Mouse (Mus musculus): ENCODE results near the gene Ptpn4. TPM values are rescaled to one million over a fixed set of nuclear protein-coding genes. Genes with fewer than 3 reads are reported as not detected.
A peak's percentile ranks its signal among the peaks of the same experiment; 100 is the strongest.

Ptpn4 gene
- polyA plus RNA-seq, 1 experiment from 2014 or later, result 3.7 TPM

GRCm38 (mm10) chr1:119852339-119852738 is 14.9 kb upstream of the Ptpn4 start:
- WGBS, result 77% methylated on average over 4 of the region's 4 CpGs
- ATAC-seq (ENCODE audit: extremely low read depth, insufficient number of reproducible peaks, low FRiP score, low TSS enrichment), result no peak
- H3K4me3 ChIP-seq, result no peak overlapping the region

GRCm38 (mm10) chr1:119849146-119849935 is 11.9 kb upstream of the Ptpn4 start:
- 85% methylated on average over 12 of the region's 12 CpGs for WGBS
- H3K9me3 ChIP-seq, result no peaks in the 10 kb centered on the region
- no peaks in the 10 kb centered on the region for H3K4me1 ChIP-seq
- H3K4me3 ChIP-seq, result no peak overlapping the region
- H3K9ac ChIP-seq, result no peak overlapping the region
- ATAC-seq (ENCODE audit: extremely low read depth, insufficient number of reproducible peaks, low FRiP score, low TSS enrichment), result no peak
- no peak overlapping the region for H3K4me2 ChIP-seq
- no peaks in the 10 kb centered on the region for H3K36me3 ChIP-seq
- H3K27me3 ChIP-seq (replicated peaks), result no peaks in the 10 kb centered on the region
- H3K27ac ChIP-seq (replicated peaks), result no peak overlapping the region

More at GRCm38 (mm10) chr1:119852339-119852738, 14.9 kb upstream of the Ptpn4 start:
- Histone ChIP-seq H3K9me3 (no peaks in the 10 kb centered on the region), H3K36me3 (no peaks in the 10 kb centered on the region), H3K27me3 (replicated peaks) (no peaks in the 10 kb centered on the region), H3K4me1 (no peaks in the 10 kb centered on the region), H3K4me2 (no peak overlapping the region), H3K9ac (no peak overlapping the region), H3K27ac (replicated peaks) (no peak overlapping the region)

DNA sequence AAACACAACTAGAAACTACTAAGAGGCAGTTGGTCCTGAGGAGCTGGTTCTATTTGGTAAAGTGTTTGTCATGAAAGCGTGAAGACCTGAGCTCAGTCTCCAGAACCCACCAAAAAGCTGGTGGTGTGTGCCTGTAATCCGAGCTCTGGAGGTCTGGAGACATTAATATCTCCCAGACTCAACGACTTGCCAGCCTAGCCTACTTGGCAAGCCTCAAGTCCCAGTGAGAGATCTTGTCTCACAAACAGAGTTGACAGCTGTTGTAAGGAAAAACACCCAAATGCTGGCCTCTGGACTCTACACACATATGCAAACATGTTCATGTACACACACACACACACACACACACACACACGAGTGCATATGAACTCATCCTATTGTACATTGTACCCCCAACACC is 7.9 kb upstream of the Ptpn4 start:
- H3K4me3 ChIP-seq, result no peak overlapping the region
- H3K4me2 ChIP-seq, result no peak overlapping the region
- H3K27ac ChIP-seq (replicated peaks), result no peak overlapping the region
- H3K27me3 ChIP-seq (replicated peaks), result no peaks in the 10 kb centered on the region
- no peak overlapping the region for H3K9ac ChIP-seq
- no peak for ATAC-seq (ENCODE audit: extremely low read depth, insufficient number of reproducible peaks, low FRiP score, low TSS enrichment)
- no peaks in the 10 kb centered on the region for H3K9me3 ChIP-seq
- WGBS, result 58% methylated on average over 4 of the region's 4 CpGs
- no peaks in the 10 kb centered on the region for H3K36me3 ChIP-seq
- H3K4me1 ChIP-seq, result no peaks in the 10 kb centered on the region

DNA sequence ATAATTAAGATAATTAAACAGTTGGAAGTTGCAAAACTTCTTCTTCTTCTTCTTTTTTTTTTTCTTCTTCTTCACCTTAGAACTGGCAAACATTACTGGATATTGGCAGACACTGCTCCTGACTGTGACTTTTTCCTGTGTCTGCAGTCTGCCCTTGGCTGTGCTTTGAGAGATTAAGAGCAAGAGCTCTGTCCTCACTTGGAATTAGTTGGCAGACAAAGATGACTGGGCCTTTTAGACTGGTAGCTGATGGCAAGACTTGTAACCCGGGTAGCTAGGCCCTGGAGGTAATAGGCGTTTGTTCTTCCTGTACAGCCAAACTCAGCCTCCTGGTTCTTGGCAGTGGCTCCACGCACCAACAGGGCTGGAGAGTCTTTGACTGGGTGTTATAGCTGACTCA is 5.7 kb upstream of the Ptpn4 start:
- Histone ChIP-seq H3K9ac (no peak overlapping the region), H3K9me3 (no peaks in the 10 kb centered on the region), H3K27ac (replicated peaks) (no peak overlapping the region), H3K27me3 (replicated peaks) (no peaks in the 10 kb centered on the region), H3K4me3 (no peak overlapping the region), H3K36me3 (no peaks in the 10 kb centered on the region), H3K4me2 (no peak overlapping the region), H3K4me1 (no peaks in the 10 kb centered on the region)
- ATAC-seq (ENCODE audit: extremely low read depth, insufficient number of reproducible peaks, low FRiP score, low TSS enrichment), result no peak
- 71% methylated on average over 3 of the region's 3 CpGs for WGBS

DNA sequence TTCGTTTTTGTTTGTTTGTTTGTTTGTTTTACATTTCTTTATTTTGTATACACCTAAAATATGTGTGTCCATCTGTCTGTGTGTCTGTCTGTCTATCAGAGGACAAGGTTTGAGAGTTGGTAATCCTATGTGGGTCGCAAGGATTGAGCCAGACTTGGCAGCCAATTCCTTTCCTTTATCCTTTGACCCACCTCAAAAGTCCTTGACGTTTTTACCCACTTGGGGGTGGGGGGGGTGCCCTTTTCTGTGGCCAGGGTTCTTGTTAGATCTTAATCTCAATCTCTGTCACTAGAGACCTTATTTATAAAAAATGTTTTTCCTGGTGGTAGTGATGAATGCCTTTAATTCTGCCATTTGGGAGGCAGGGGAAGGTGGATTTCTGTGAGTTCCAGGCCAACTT is 828 bp upstream of the Ptpn4 start:
- H3K4me3 ChIP-seq, result no peak overlapping the region
- no peaks in the 10 kb centered on the region for H3K27me3 ChIP-seq (replicated peaks)
- 40% methylated on average over 3 of the region's 3 CpGs for WGBS
- no peak overlapping the region for H3K27ac ChIP-seq (replicated peaks)
- no peaks in the 10 kb centered on the region for H3K9me3 ChIP-seq
- H3K4me2 ChIP-seq, result peak overlapping the region; percentile 77; the same call in 1 of the 2 replicates
- H3K4me1 ChIP-seq, result peaks cover 15% of the 10 kb centered on the region
- H3K36me3 ChIP-seq, result no peaks in the 10 kb centered on the region
- ATAC-seq (ENCODE audit: extremely low read depth, insufficient number of reproducible peaks, low FRiP score, low TSS enrichment), result no peak
- no peak overlapping the region for H3K9ac ChIP-seq

DNA sequence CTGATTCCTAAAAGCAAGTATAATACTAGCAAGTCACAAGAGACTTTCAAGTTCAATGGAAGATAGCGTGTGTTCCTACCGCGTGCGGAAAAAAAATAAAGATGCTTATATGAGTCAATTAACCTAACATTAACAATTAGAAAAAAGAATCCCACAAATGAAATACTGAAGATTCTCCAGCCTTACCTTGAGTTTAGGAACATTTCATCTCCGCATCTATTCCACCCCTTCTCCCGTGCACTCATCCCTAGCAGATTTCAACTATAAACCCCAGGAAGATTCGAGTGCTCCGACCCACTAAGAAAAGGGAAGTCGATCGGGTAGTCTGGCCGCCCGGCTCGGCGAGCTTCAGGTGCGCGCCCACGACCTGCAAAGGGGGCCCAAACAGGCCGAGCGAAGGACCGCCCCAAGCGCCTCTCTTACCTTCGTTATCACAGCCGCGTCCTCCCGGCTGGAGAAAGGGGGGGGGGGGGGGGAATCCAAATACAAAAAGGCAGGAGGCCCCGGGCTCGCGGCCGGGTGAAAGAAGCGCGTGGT is 866 bp downstream of the Ptpn4 start:
- WGBS, result 0% methylated on average over 31 of the region's 31 CpGs
- Histone ChIP-seq H3K27ac (replicated peaks) (peak overlapping the region; percentile 89), H3K4me3 (peak overlapping the region; percentile 97), H3K4me1 (peaks cover 15% of the 10 kb centered on the region), H3K9ac (peak overlapping the region; percentile 94), H3K4me2 (peak overlapping the region; percentile 77), H3K36me3 (no peaks in the 10 kb centered on the region), H3K27me3 (replicated peaks) (no peaks in the 10 kb centered on the region), H3K9me3 (no peaks in the 10 kb centered on the region)
- ATAC-seq (ENCODE audit: extremely low read depth, insufficient number of reproducible peaks, low FRiP score, low TSS enrichment), result no peak

GRCm38 (mm10) chr1:119835726-119836478 is 1.5 kb downstream of the Ptpn4 start:
- ATAC-seq (ENCODE audit: extremely low read depth, insufficient number of reproducible peaks, low FRiP score, low TSS enrichment), result no peak

GRCm38 (mm10) chr1:119828160-119828559 is 9.3 kb downstream of the Ptpn4 start:
- Histone ChIP-seq H3K9ac (no peak overlapping the region), H3K27me3 (replicated peaks) (no peaks in the 10 kb centered on the region), H3K36me3 (no peaks in the 10 kb centered on the region), H3K9me3 (no peaks in the 10 kb centered on the region), H3K4me1 (peaks cover 12% of the 10 kb centered on the region), H3K4me2 (no peak overlapping the region), H3K27ac (replicated peaks) (peak overlapping the region; percentile 77), H3K4me3 (no peak overlapping the region)
- ATAC-seq (ENCODE audit: extremely low read depth, insufficient number of reproducible peaks, low FRiP score, low TSS enrichment), result no peak; the same call in 1 of the 2 replicates
- WGBS, result 84% methylated on average over 1 of the region's 1 CpGs

More at GRCm38 (mm10) chr1:119835726-119836478, 1.5 kb downstream of the Ptpn4 start:
- Histone ChIP-seq H3K4me1 (peaks cover 15% of the 10 kb centered on the region), H3K27me3 (replicated peaks) (no peaks in the 10 kb centered on the region), H3K4me2 (peak overlapping the region; percentile 77), H3K4me3 (peak overlapping the region; percentile 97), H3K27ac (replicated peaks) (0 out of 2 replicates have a peak overlapping the region, but pooled peaks have one; percentile 89), H3K9ac (peak overlapping the region; percentile 94), H3K36me3 (no peaks in the 10 kb centered on the region), H3K9me3 (no peaks in the 10 kb centered on the region)
- WGBS, result 17% methylated on average over 9 of the region's 9 CpGs

DNA sequence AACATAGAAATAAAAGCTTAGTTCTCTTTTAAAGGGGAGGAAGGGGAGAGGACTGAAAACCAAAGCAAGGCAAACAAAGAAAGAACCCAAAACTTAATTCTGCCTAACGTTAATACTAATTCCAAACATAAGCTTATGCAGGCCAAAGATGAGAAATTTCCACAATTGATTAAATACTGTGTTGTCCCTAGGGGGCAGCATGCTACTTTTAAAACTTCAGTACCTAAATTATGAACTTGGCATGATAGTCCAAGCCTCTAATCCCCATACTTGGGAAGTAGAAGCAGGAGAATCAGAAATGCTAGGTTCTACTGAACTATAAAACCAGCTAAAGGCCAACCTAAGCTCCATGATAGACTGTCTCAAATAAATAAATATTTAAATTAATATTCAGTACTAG is 18.7 kb downstream of the Ptpn4 start:
- Histone ChIP-seq H3K36me3 (no peaks in the 10 kb centered on the region), H3K4me1 (peaks cover 5% of the 10 kb centered on the region), H3K27me3 (replicated peaks) (no peaks in the 10 kb centered on the region), H3K9ac (no peak overlapping the region), H3K4me2 (no peak overlapping the region), H3K9me3 (no peaks in the 10 kb centered on the region), H3K4me3 (no peak overlapping the region), H3K27ac (replicated peaks) (no peak overlapping the region)
- WGBS, result 62% methylated on average over 1 of the region's 1 CpGs
- ATAC-seq (ENCODE audit: extremely low read depth, insufficient number of reproducible peaks, low FRiP score, low TSS enrichment), result no peak

DNA sequence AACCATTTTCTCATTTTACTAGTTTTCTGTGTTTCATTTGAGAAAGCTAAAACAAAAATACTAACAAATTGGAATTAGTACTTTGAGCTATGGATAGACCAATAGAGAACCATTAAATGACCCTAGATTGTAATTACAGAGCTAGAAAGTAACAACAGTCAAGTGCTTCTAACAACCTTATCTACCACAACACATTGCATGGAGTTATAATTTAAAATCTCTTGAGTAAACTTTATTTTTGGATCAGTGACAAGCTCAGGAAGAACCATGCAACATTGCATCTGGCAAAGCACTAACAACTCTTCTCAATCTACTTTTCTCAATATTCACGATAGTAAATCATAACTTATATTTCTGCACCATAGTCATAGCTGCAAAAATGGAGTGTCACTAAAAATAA is 29.7 kb downstream of the Ptpn4 start:
- ATAC-seq (ENCODE audit: extremely low read depth, insufficient number of reproducible peaks, low FRiP score, low TSS enrichment), result no peak
- WGBS, result 90% methylated on average over 1 of the region's 1 CpGs

GRCm38 (mm10) chr1:119805984-119806383 is 31.4 kb downstream of the Ptpn4 start:
- 93% methylated on average over 2 of the region's 2 CpGs for WGBS
- Histone ChIP-seq H3K9me3 (no peaks in the 10 kb centered on the region), H3K27ac (replicated peaks) (no peak overlapping the region), H3K4me3 (no peak overlapping the region), H3K9ac (no peak overlapping the region), H3K27me3 (replicated peaks) (no peaks in the 10 kb centered on the region), H3K4me1 (no peaks in the 10 kb centered on the region), H3K4me2 (no peak overlapping the region), H3K36me3 (no peaks in the 10 kb centered on the region)
- no peak for ATAC-seq (ENCODE audit: extremely low read depth, insufficient number of reproducible peaks, low FRiP score, low TSS enrichment)

More for the DNA sequence above, 29.7 kb downstream of the Ptpn4 start:
- Histone ChIP-seq H3K4me1 (no peaks in the 10 kb centered on the region), H3K4me2 (no peak overlapping the region), H3K27ac (replicated peaks) (no peak overlapping the region), H3K9ac (no peak overlapping the region), H3K27me3 (replicated peaks) (no peaks in the 10 kb centered on the region), H3K36me3 (no peaks in the 10 kb centered on the region), H3K4me3 (no peak overlapping the region), H3K9me3 (no peaks in the 10 kb centered on the region)

Measured in heart, embryonic 13.5 days (tissue).